Mouse (Mus musculus) lung, embryonic 14.5 days (tissue): ENCODE measurements around the gene Dnali1. TPM values are rescaled to one million over a fixed set of nuclear protein-coding genes. Genes with fewer than 3 reads are reported as not detected.
A peak's percentile ranks its signal among the peaks of the same experiment; 100 is the strongest.

ENCODE experiments used
- ATAC-seq: fragments of 200-750 bp; cut with Nextera tagmentation; 2 replicates; pipeline ENCODE4 v1.8.0; 2017; ENCODE audit warnings: mild to moderate bottlenecking, moderate TSS enrichment, moderate library complexity; ENCODE audit not compliant: insufficient read depth
- DNase-seq: peaks from one replicate; pipeline ENCODE4 v3.0.0-alpha.2; 2015
- H3K27ac ChIP-seq: fragments of 300-500 bp; sonication (generic); 2 replicates; pipeline ENCODE4 v1.5.1; 2014; ENCODE audit warnings: low read depth, mild to moderate bottlenecking, moderate library complexity
- H3K27me3 ChIP-seq: fragments of 300-500 bp; sonication (generic); 2 replicates; pipeline ENCODE4 v1.6.1; 2014; ENCODE audit warnings: low read length, control low read depth; ENCODE audit not compliant: insufficient read depth
- H3K36me3 ChIP-seq: fragments of 300-500 bp; sonication (generic); 2 replicates; pipeline ENCODE4 v1.6.1; 2014; ENCODE audit warnings: control low read depth; ENCODE audit not compliant: insufficient read depth
- H3K4me1 ChIP-seq: fragments of 300-500 bp; sonication (generic); 2 replicates; pipeline ENCODE4 v1.6.1; 2014; ENCODE audit warnings: antibody characterized with exemption, control low read depth; ENCODE audit not compliant: insufficient read depth
- H3K4me2 ChIP-seq: fragments of 300-500 bp; sonication (generic); 2 replicates; pipeline ENCODE4 v1.6.1; 2014; ENCODE audit warnings: mild to moderate bottlenecking
- H3K4me3 ChIP-seq: fragments of 300-500 bp; sonication (generic); 2 replicates; pipeline ENCODE4 v1.5.1; 2014; ENCODE audit warnings: low read depth, low read length
- H3K9ac ChIP-seq: fragments of 300-500 bp; sonication (generic); 2 replicates; pipeline ENCODE4 v1.6.1; 2014
- H3K9me3 ChIP-seq: fragments of 300-500 bp; sonication (generic); 2 replicates; pipeline ENCODE4 v1.6.1; 2016; ENCODE audit warnings: low read depth, low read length, control low read depth
- CTCF ChIP-seq: IDR thresholded peaks from 2 replicates; pipeline ENCODE4 v1.5.1; 2016; ENCODE audit warnings: antibody characterized with exemption, low read depth
- WGBS: fragments of 180-500 bp; shearing (Covaris S2); extraction: QIAGEN DNeasy Blood & Tissue Kit; methylation state at CpG from one replicate; pipeline ENCODE4 v1.1.7; 2014; 5-methylcytosine and 5-hydroxymethylcytosine counted together
- polyA plus RNA-seq: library from polyadenylated mRNA; unstranded; fragments of >200 nt; fragmentation: Nextera tagmentation; extraction: Ambion mirVana; gene quantifications from 2 replicates; pipeline ENCODE4 v1.2.1, GENCODE M21; 2014

Gene Dnali1
- polyA plus RNA-seq, 1 experiment from 2014 or later: 0.13 TPM

GRCm38 (mm10) chr4:125044454-125044853 is 21.0 kb downstream of the Dnali1 start:
- Histone ChIP-seq H3K27ac (no peak overlapping the region), H3K9me3 (no peaks in the 10 kb centered on the region), H3K4me3 (no peak overlapping the region), H3K4me2 (no peak overlapping the region), H3K36me3 (peaks cover 94% of the 10 kb centered on the region), H3K9ac (no peak overlapping the region), H3K4me1 (no peaks in the 10 kb centered on the region), H3K27me3 (no peaks in the 10 kb centered on the region)
- no peak for DNase-seq
- ATAC-seq: no peak
- TF ChIP-seq CTCF: no peak
- 83% methylated on average over 7 of the region's 7 CpGs for WGBS

GRCm38 (mm10) chr4:125034341-125034740 is 31.2 kb downstream of the Dnali1 start:
- no peak overlapping the region for H3K9ac ChIP-seq
- DNase-seq (no peak), ATAC-seq (no peak)
- no peak overlapping the region for H3K27ac ChIP-seq
- WGBS: 83% methylated on average over 4 of the region's 4 CpGs
- no peaks in the 10 kb centered on the region for H3K9me3 ChIP-seq
- H3K4me1 ChIP-seq: 0 out of 2 replicates have a peak, but pooled peaks cover 6% of the 10 kb centered on the region
- peaks cover 40% of the 10 kb centered on the region for H3K36me3 ChIP-seq
- H3K4me3 ChIP-seq: no peak overlapping the region
- no peak for TF ChIP-seq CTCF
- H3K4me2 ChIP-seq: no peak overlapping the region
- no peaks in the 10 kb centered on the region for H3K27me3 ChIP-seq

GRCm38 (mm10) chr4:125029891-125030614 is 35.5 kb downstream of the Dnali1 start:
- DNase-seq: peak; percentile 99

GRCm38 (mm10) chr4:125020780-125021538 is 44.5 kb downstream of the Dnali1 start:
- Histone ChIP-seq H3K27me3 (no peaks in the 10 kb centered on the region), H3K36me3 (no peaks in the 10 kb centered on the region), H3K9ac (no peak overlapping the region), H3K4me2 (no peak overlapping the region), H3K9me3 (no peaks in the 10 kb centered on the region), H3K27ac (no peak overlapping the region), H3K4me1 (no peaks in the 10 kb centered on the region), H3K4me3 (no peak overlapping the region)
- WGBS: 24% methylated on average over 11 of the region's 11 CpGs
- TF ChIP-seq CTCF: peak; percentile 42
- DNase-seq (peak; percentile 50), ATAC-seq (no peak; the same call in 1 of the 2 replicates)

More at GRCm38 (mm10) chr4:125029891-125030614, 35.5 kb downstream of the Dnali1 start:
- Histone ChIP-seq H3K36me3 (peaks cover 9% of the 10 kb centered on the region; the same call in 1 of the 2 replicates), H3K4me1 (0 out of 2 replicates have a peak, but pooled peaks cover 6% of the 10 kb centered on the region), H3K27ac (peak overlapping the region; percentile 42; the same call in 1 of the 2 replicates), H3K4me3 (peak overlapping the region; percentile 97), H3K9ac (peak overlapping the region; percentile 95), H3K9me3 (no peaks in the 10 kb centered on the region), H3K4me2 (peak overlapping the region; percentile 78), H3K27me3 (no peaks in the 10 kb centered on the region)
- peak; percentile 99 for ATAC-seq
- no peak for TF ChIP-seq CTCF
- under 1% methylated on average over 50 of the region's 50 CpGs for WGBS

- no peaks in the 10 kb centered on the region for H3K9me3 ChIP-seq
- no peaks in the 10 kb centered on the region for H3K36me3 ChIP-seq
- TF ChIP-seq CTCF: no peak
- H3K9ac ChIP-seq: no peak overlapping the region
- no peaks in the 10 kb centered on the region for H3K4me1 ChIP-seq
- 67% methylated on average over 11 of the region's 11 CpGs for WGBS
- H3K27me3 ChIP-seq: no peaks in the 10 kb centered on the region
- H3K27ac ChIP-seq: no peak overlapping the region
- DNase-seq: peak; percentile 27
- H3K4me2 ChIP-seq: no peak overlapping the region
- H3K4me3 ChIP-seq: no peak overlapping the region
- ATAC-seq: no peak
These were observed 48.1 kb downstream of the Dnali1 start for GRCm38 (mm10) chr4:125017431-125017830.

GRCm38 (mm10) chr4:125015806-125016635 is 49.5 kb downstream of the Dnali1 start, which contains the start of gene Gnl2:
TSS of gene Gnl2 (plus strand) at chr4:125016585.
- no peak within 1 kb of the TSS for H3K27ac ChIP-seq
- H3K4me1 ChIP-seq: no peaks in the 10 kb centered on the region
- H3K27me3 ChIP-seq: no peaks in the 10 kb centered on the region
- no peaks in the 10 kb centered on the region for H3K9me3 ChIP-seq
- no peak for ATAC-seq
- H3K9ac ChIP-seq: no peak within 1 kb of the TSS
- H3K36me3 ChIP-seq: no peaks in the 10 kb centered on the region
- peak; percentile 39 for DNase-seq
- H3K4me3 ChIP-seq: no peak within 1 kb of the TSS
- TF ChIP-seq CTCF: no peak
- no peak within 1 kb of the TSS for H3K4me2 ChIP-seq
- 62% methylated on average over 10 of the region's 10 CpGs for WGBS
